Mouse (Mus musculus): ENCODE results near the gene Eprs.

- TF ChIP-seq CTCF (IDR thresholded peaks at IDR 0.05; ENCODE audit: low read depth, low read length) (no peak), POLR2A (IDR thresholded peaks at IDR 0.05; ENCODE audit: borderline replicate concordance, low read depth, low read length) (no peak)
Observed at GRCm38 (mm10) chr1:185334136-185334535, 28.7 kb upstream of the Eprs start.
